Mouse (Mus musculus) urinary bladder, postnatal 36 days (tissue): Measurements from ENCODE around the gene Gypa.

Source experiments
- DNase-seq, 2 experiments: peaks; one replicate each; pipeline ENCODE4 v3.0.0; 2022; ENCODE audit warnings: low spot score in 2 of 2, mixed read lengths in 1 of 2

The Gypa gene

DNA sequence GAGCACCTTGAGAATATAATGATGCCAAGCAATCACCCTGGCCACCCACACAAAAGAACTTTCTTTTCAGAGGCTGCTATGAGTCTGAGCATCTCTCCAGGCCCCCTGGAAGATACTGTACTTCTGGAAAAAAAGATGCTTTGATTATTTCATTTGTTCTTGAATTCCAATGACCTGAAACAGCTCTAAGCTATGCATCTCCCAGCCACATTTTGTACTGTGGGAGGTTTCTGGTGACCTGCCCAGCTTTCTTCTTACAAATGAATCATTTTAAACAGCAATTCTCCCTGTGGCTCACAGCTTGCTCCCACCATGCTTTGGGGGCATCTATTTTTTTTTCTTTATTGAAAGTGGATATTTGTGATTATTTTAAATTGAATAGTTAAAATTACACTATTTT, 56.9 kb downstream of the Gypa start:
- DNase-seq, result no peak

DNA sequence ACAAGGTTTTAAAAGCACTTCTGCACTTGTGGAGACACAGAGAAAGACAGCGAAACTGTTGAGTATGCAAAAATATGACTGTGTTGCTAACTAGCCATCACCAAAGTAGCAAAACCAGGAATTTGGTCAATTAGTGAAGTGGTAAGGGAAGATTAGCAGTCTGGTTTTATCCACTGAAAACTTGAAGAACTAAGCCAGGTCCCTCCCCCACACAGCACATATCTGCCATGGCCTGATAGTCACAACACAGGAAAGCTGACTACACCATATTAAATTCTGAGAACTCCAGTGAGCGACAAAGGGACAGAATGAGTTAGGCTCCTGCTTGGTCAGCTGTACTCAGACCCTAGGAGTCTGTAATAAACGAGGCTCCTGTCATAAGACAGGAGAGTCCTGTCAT, 57.7 kb downstream of the Gypa start:
- no peak for DNase-seq

DNA sequence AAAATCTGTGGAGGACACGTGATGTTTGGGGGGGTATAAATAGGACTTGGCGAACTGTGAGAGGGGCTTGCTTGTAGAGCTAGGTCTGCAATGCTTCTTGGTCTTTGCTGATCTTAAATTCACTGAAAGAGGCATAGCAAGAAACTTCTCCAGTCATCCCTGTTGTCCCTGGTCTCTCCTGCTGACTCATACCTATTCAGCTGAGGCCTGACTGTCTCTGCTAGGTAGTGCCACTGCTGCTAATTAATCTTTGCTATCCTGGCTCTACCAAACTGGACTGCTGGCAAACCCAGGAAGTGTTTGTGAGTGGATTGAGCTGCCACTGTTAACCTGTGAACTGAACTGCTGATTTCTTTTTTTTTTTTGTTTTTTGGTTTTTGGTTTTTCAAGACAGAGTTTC, 61.4 kb downstream of the Gypa start:
- DNase-seq, result no peak
